Mouse (Mus musculus): ENCODE data around the gene Rab4a. TPM values are rescaled to one million over a fixed set of nuclear protein-coding genes. Genes with fewer than 3 reads are reported as not detected.

Gene Rab4a
- 3.5 TPM for total RNA-seq (2023)

GRCm38 (mm10) chr8:123805718-123806373 is at the start of gene Rab4a:
Rab4a (plus strand) TSS chr8:123805985.

GRCm38 (mm10) chr8:123859648-123860259 is 54.0 kb downstream of the Rab4a start, which contains the start of gene Ccsap:
Ccsap (minus strand) TSS chr8:123860209.

Other genes starting within 250 kb of the Rab4a start
- gene Rhou, start 152.1 kb upstream of the Rab4a start, total RNA-seq (2023): 0.27 TPM
- gene Ccsap, start 54.2 kb downstream of the Rab4a start, total RNA-seq (2023): 23.4 TPM
- 0.68 TPM for gene Acta1, start 88.8 kb downstream of the Rab4a start, total RNA-seq (2023)
- 21.5 TPM for gene Nup133, start 143.3 kb downstream of the Rab4a start, total RNA-seq (2023)
- gene Abcb10, start 177.1 kb downstream of the Rab4a start, total RNA-seq (2023): 2.1 TPM
- gene Taf5l, start 215.4 kb downstream of the Rab4a start, total RNA-seq (2023): 60.3 TPM
- gene Urb2, start 215.5 kb downstream of the Rab4a start, total RNA-seq (2023): 21.1 TPM